Mouse (Mus musculus): ENCODE measurements around the gene Cdc42bpg. TPM values are rescaled to one million over a fixed set of nuclear protein-coding genes. Genes with fewer than 3 reads are reported as not detected.

Cdc42bpg gene
- total and polyA plus RNA-seq, 3 experiments: 2.6 to 4.5 TPM; not detected in 1

DNA sequence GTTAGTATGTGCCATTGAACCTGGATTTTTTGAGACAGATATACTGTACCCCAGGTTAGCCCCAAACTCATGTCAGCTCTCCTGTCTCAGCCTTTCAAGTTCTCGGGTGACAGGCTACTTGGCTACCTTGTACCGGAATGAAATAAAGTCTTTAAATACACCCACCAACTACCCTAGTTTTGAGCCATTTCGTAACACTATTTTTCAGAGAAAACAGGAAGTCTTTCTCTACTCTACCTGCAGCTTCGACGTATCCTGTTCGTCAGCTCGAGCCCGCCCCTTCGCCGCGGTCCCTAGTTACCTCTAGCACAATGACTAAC lies 56.8 kb downstream of the Cdc42bpg start:
- Histone ChIP-seq H3K36me3 (ENCODE audit: control insufficient read depth in 1 of 2, insufficient read depth in 2 of 2, low read length in 2 of 2) (peaks cover 29 to 39% of the 10 kb centered on the region in 2 experiments), H3K9ac (ENCODE audit: control insufficient read depth, low read depth, low read length, poor library complexity, severe bottlenecking) (peak overlapping the region; percentile 64), H3K27ac (ENCODE audit: control insufficient read depth, low read depth, low read length) (peak overlapping the region; percentile 65), H3K4me1 (ENCODE audit: control insufficient read depth in 1 of 2, insufficient read depth in 2 of 2, low read length in 2 of 2) (peaks cover 10 to 14% of the 10 kb centered on the region in 2 experiments), H3K4me3 (ENCODE audit: control insufficient read depth in 1 of 2, insufficient read depth in 1 of 2, low read depth in 2 of 2, low read length in 2 of 2) (peak overlapping the region; percentile 56 to 90), H3K9me3 (replicated peaks; ENCODE audit: insufficient read depth, low read length) (no peaks in the 10 kb centered on the region), H3K79me2 (ENCODE audit: control insufficient read depth, insufficient read depth, low read length, poor library complexity) (peaks cover 34% of the 10 kb centered on the region), H3K27me3 (ENCODE audit: control insufficient read depth in 1 of 2, insufficient read depth in 2 of 2, low read length in 2 of 2) (no peaks in the 10 kb centered on the region)
- no peak for TF ChIP-seq SMC3 (IDR thresholded peaks at IDR 0.05; ENCODE audit: low read depth, low read length)
- TF ChIP-seq TCF12 (IDR thresholded peaks at IDR 0.05; ENCODE audit: low read depth, low read length): 0 out of 2 replicates have a peak, but pooled peaks have one; percentile 23
- peak; percentile 82 for TF ChIP-seq SIN3A (IDR thresholded peaks at IDR 0.05; ENCODE audit: low read length)
- TF ChIP-seq CHD1 (IDR thresholded peaks at IDR 0.05; ENCODE audit: low read depth, low read length): no peak
- 0 out of 2 replicates have a peak, but pooled peaks have one; percentile 49 for TF ChIP-seq NELFE (IDR thresholded peaks at IDR 0.05; ENCODE audit: low read depth, low read length)
- no peak for TF ChIP-seq TBP (IDR thresholded peaks at IDR 0.05; ENCODE audit: low read depth, low read length)
- no peak for TF ChIP-seq CHD2 (IDR thresholded peaks at IDR 0.05; ENCODE audit: low read length)
- DNase-seq (ENCODE audit: low read depth, low spot score): no peak

- Histone ChIP-seq H3K27ac (ENCODE audit: control insufficient read depth, low read depth, low read length) (peak within 1 kb of the TSS; percentile 97), H3K27me3 (ENCODE audit: control insufficient read depth in 1 of 2, insufficient read depth in 2 of 2, low read length in 2 of 2) (no peaks in the 10 kb centered on the region), H3K36me3 (ENCODE audit: control insufficient read depth in 1 of 2, insufficient read depth in 2 of 2, low read length in 2 of 2) (peaks cover 31 to 45% of the 10 kb centered on the region in 2 experiments), H3K4me3 (ENCODE audit: control insufficient read depth in 1 of 2, insufficient read depth in 1 of 2, low read depth in 2 of 2, low read length in 2 of 2) (peak within 1 kb of the TSS; percentile 90 to 93), H3K4me1 (ENCODE audit: control insufficient read depth in 1 of 2, insufficient read depth in 2 of 2, low read length in 2 of 2) (peaks cover 10 to 18% of the 10 kb centered on the region in 2 experiments), H3K9ac (ENCODE audit: control insufficient read depth, low read depth, low read length, poor library complexity, severe bottlenecking) (peak within 1 kb of the TSS; percentile 99), H3K9me3 (replicated peaks; ENCODE audit: insufficient read depth, low read length) (no peaks in the 10 kb centered on the region), H3K79me2 (ENCODE audit: control insufficient read depth, insufficient read depth, low read length, poor library complexity) (peaks cover 36% of the 10 kb centered on the region)
- DNase-seq (ENCODE audit: low read depth, low spot score): peak; percentile 100
- TF ChIP-seq POLR2A (IDR thresholded peaks at IDR 0.05; ENCODE audit: control insufficient read depth in 1 of 2, insufficient read depth in 1 of 2, low read depth in 1 of 2, low read length in 2 of 2, poor library complexity in 1 of 2) (peak; percentile 92), MYC (IDR thresholded peaks at IDR 0.05; ENCODE audit: low read depth, low read length) (peak; percentile 77; the same call in 1 of the 2 replicates), MAFK (IDR thresholded peaks at IDR 0.05; ENCODE audit: borderline replicate concordance, low read depth, low read length) (no peak), CHD1 (IDR thresholded peaks at IDR 0.05; ENCODE audit: low read depth, low read length) (no peak), ZNF384 (IDR thresholded peaks at IDR 0.05; ENCODE audit: low read depth, low read length) (no peak), POLR2AphosphoS5 (IDR thresholded peaks at IDR 0.05; ENCODE audit: borderline replicate concordance, low read depth, low read length) (0 out of 2 replicates have a peak, but pooled peaks have one; percentile 6), ZMIZ1 (IDR thresholded peaks at IDR 0.05; ENCODE audit: low read depth, low read length) (peak; percentile 75), GABPA (IDR thresholded peaks at IDR 0.05; ENCODE audit: low read depth, low read length) (no peak), ETS1 (IDR thresholded peaks at IDR 0.05; ENCODE audit: low read depth, low read length) (peak; percentile 45; the same call in 1 of the 2 replicates), NRF1 (IDR thresholded peaks at IDR 0.05; ENCODE audit: insufficient read depth, low read depth, low read length, poor library complexity, severe bottlenecking) (peak; percentile 99), CHD2 (IDR thresholded peaks at IDR 0.05; ENCODE audit: low read length) (peak; percentile 80), TBP (IDR thresholded peaks at IDR 0.05; ENCODE audit: low read depth, low read length) (peak; percentile 73; the same call in 1 of the 2 replicates), EP300 (IDR thresholded peaks at IDR 0.05; ENCODE audit: low read depth in 1 of 2, low read length in 2 of 2) (no peak), USF1 (IDR thresholded peaks at IDR 0.05; ENCODE audit: low read depth, low read length) (peak; percentile 59; the same call in 1 of the 2 replicates), RAD21 (IDR thresholded peaks at IDR 0.05; ENCODE audit: low read depth, low read length) (no peak), SIN3A (IDR thresholded peaks at IDR 0.05; ENCODE audit: low read length) (peak; percentile 12; the same call in 1 of the 2 replicates), SMC3 (IDR thresholded peaks at IDR 0.05; ENCODE audit: low read depth, low read length) (no peak), MXI1 (IDR thresholded peaks at IDR 0.05; ENCODE audit: low read depth, low read length) (peak; percentile 66), MAZ (IDR thresholded peaks at IDR 0.05; ENCODE audit: low read depth, low read length) (peak; percentile 87), ZC3H11A (IDR thresholded peaks at IDR 0.05; ENCODE audit: low read depth, low read length) (no peak), JUND (IDR thresholded peaks at IDR 0.05; ENCODE audit: low read depth, low read length) (no peak), POLR2AphosphoS2 (IDR thresholded peaks at IDR 0.05; ENCODE audit: low read length) (peak; percentile 96), NELFE (IDR thresholded peaks at IDR 0.05; ENCODE audit: low read depth, low read length) (peak; percentile 88), ELF1 (IDR thresholded peaks at IDR 0.05; ENCODE audit: low read depth, low read length) (peak; percentile 91), MYB (IDR thresholded peaks at IDR 0.05; ENCODE audit: low read depth, low read length) (0 out of 2 replicates have a peak, but pooled peaks have one; percentile 39), UBTF (IDR thresholded peaks at IDR 0.05; ENCODE audit: borderline replicate concordance, insufficient read depth, low read depth, low read length) (peak; percentile 73; the same call in 1 of the 2 replicates), RCOR1 (IDR thresholded peaks at IDR 0.05; ENCODE audit: low read depth, low read length) (no peak)
Measured at GRCm38 (mm10) chr19:6363411-6364240, 57.4 kb downstream of the Cdc42bpg start, which contains the start of gene Sf1. Gene Sf1, plus strand, starts transcription at chr19:6363690.

Measured in MEL (cell line).